Mouse (Mus musculus): ENCODE data around the gene Gm19684. TPM values are rescaled to one million over a fixed set of nuclear protein-coding genes. Genes with fewer than 3 reads are reported as not detected.
"Not testable (repeated sequence)": the region's sequence is repeated elsewhere in the genome, so short reads cannot be mapped to it uniquely, and the experiment has no call there.

The Gm19684 gene
- 0.08 and 0.19 TPM in 2 replicates for polyA plus RNA-seq (2012; rRNA removed)

DNA sequence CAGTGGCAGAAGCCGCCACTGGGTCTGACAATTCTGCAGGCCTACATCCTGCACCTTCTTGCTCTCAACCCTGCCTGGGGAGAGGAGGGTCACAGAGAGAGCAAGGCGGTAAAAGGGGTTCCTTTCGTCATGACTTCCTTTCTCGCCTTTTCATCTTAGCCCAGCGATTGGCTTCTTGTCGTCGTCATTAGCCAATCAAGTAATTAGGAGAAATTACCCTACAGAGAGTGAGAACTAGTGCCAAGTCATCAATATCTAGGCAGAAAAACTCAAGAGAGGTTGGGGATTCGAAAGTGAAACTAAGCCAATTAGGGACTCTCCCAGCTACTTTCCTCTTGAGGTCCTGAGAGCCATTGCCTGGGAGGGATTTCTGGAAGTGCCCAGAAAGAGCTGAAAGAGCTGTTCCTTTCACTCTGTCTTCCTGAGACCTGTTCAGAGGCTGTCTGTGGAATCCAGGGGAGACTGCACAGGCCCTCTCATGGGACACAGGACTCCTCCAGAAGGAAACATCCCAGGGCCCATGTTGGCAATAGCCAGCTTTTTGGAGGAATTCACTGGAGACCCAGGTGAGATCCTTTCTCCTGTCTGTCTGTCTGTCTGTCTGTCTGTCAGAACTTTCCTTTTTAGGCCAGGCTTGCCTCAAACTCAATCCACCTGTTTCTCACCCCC, at the start of gene Gm19684:
Gene Gm19684, plus strand, starts transcription at position 327 of the 669 bp plus-strand sequence.
- not testable (repeated sequence) for DNase-seq (ENCODE audit: low read depth)

- DNase-seq (ENCODE audit: low read depth): not testable (repeated sequence)
Observed at GRCm38 (mm10) chr17:36081901-36082300, 39.6 kb upstream of the Gm19684 start.

DNA sequence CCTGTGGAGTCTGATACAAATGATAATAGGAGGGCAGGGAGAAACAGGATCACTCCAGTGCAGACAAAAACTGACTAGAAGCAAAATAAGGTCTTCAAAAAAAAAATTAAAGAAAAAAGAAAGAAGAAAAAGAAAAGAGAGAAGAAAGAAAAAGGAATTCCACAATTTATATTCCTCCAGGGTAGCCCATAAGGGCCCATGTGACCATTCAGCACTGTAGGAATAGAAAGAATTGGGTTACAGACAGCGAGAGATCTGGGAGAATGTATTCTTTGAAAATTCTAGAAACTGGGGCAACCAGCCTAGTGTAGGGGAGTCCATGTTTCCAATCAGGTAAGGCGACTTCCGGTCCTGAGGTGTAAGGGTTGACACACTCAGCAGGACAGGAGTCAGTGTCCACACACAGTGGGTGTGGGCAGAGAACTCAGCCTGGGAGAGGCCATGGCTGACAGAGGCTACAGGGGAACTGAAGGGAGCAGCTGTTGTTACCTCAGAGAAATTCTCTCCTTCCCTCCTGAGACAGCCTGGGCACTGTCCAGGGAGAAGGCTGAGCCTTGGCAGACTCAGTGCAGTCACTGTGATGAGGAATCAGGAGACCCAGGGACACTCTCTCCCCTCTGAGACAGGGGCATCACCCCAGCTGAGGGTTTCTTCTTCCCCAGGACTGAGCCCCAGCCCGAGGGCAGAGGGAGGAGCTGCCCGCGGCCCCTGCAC, 38.8 kb upstream of the Gm19684 start:
- not testable (repeated sequence) for DNase-seq (ENCODE audit: low read depth)

DNA sequence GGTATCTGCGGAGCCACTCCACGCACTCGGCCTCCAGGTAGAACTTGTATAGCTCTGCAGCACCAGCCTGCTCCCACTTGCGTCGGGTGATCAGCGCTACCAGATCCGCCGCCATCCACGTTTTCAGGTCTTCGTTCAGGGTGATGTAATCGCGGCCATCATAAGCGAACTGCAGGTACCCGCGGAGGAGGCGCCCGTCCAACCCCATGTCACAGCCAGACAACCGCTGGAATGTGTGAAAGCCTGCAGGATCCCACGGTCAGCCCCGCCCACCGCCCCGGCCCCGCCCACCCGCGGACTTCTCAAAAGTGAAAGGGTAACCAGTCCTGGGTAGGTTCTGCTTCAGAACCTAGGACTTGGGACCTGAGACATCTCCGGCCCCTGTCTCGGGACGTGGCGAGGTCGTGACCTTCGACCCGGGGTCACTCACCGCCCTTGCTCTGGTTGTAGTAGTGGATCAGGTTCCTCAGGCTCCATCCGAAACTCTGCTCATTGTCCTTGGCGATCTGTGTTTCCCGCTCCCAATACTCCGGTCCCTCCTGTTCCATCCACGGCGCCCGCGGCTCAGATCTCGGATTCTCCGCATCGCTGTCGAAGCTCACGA, 38.1 kb upstream of the Gm19684 start:
- DNase-seq (ENCODE audit: low read depth): no peak

DNA sequence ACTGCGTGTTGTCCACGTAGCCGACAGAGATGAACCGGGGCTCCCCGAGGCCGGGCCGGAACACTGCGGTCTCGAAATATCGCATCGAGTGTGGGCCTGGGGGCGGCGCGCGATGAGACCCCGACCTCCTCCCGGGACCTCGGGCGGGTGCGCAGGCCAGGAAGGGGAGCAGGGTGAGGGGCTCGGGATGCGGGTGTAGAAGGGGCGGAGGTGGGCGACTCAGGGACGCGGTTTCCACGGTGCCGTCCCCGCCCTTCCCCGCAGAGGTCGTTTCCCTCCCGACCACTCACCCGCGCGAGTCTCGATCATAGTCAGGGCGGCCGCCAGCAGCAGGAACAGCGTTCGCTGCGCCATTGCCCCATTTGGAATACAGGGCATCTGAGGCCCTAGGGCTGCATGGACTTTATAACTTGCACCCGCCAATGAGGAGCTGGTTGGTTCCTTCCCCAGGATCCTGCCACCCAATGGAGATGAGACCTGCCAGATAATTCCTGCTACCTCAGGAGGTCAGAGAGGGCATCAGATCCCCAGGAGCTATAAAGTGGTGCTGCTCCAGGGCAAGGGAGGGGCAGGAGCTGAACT, 37.5 kb upstream of the Gm19684 start:
- no peak for DNase-seq (ENCODE audit: low read depth)

- DNase-seq (ENCODE audit: low read depth): not testable (repeated sequence)
Observed at GRCm38 (mm10) chr17:36085976-36086375, 35.5 kb upstream of the Gm19684 start.

- DNase-seq (ENCODE audit: low read depth): not testable (repeated sequence)
Observed at GRCm38 (mm10) chr17:36091933-36092332, 29.5 kb upstream of the Gm19684 start.

GRCm38 (mm10) chr17:36092520-36092919, 29.0 kb upstream of the Gm19684 start:
- not testable (repeated sequence) for DNase-seq (ENCODE audit: low read depth)

DNA sequence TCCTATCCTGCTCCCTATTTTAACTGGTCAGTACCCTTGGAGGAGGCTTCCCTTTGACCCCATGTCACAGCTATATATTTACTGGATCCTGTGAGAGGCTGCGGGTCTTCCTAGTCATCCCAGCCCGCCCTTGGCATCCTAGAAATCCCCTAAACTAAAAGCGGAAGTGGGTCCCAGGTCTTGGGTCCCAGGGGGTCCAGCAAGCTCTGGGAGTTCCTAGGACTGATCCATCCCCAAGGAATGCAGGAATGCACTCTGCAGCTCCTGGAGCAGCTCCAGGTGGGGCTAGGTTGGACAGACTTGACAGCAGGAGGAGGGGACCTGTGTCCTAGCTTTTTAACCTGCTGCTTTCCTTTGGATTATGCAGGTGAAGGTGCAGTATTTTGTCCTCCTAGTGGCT, 27.5 kb upstream of the Gm19684 start:
- DNase-seq (ENCODE audit: low read depth): no peak

- not testable (repeated sequence) for DNase-seq (ENCODE audit: low read depth)
Observed at GRCm38 (mm10) chr17:36099603-36100002, 21.9 kb upstream of the Gm19684 start.

DNA sequence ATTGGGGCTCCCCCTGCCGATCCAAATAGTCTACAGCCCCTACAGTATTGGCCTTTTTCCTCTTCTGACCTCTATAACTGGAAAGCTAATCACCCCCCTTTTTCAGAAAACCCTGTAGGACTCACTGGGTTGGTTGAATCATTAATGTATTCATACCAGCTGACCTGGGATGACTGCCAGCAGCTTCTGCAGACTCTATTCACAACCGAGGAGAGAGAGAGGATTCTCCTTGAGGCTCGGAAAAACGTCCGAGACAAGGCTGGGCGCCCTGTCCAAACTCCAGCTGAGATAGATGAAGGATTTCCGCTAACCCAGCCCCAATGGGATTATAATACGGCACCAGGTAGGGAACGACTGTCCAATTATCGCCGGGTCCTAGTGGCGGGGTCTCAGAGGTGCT, 19.4 kb upstream of the Gm19684 start:
- DNase-seq (ENCODE audit: low read depth): not testable (repeated sequence)

DNA sequence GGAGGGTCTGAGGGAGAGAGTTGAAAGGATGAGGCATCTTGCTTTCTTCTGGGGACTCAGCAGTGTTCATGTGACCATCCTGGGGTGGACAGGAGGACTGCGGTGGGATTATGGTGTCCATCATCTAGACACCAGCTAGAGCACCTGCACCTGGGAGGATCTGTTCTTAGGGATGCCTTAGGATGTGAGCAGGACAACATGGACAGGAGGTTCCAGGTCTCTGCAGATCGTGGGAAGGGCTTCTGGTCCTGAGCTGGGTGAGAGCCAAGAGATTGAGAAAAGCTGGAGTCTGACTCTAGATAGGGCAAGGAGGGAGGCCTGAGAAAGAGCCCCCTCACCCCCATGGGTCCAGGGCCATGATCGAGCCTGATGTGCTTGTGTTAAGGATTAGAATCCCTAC, 11.3 kb upstream of the Gm19684 start:
- not testable (repeated sequence) for DNase-seq (ENCODE audit: low read depth)

- DNase-seq (ENCODE audit: low read depth): not testable (repeated sequence)
Observed at GRCm38 (mm10) chr17:36110641-36111509, 10.6 kb upstream of the Gm19684 start.

GRCm38 (mm10) chr17:36111510-36111868, 10.0 kb upstream of the Gm19684 start:
- not testable (repeated sequence) for DNase-seq (ENCODE audit: low read depth)

DNA sequence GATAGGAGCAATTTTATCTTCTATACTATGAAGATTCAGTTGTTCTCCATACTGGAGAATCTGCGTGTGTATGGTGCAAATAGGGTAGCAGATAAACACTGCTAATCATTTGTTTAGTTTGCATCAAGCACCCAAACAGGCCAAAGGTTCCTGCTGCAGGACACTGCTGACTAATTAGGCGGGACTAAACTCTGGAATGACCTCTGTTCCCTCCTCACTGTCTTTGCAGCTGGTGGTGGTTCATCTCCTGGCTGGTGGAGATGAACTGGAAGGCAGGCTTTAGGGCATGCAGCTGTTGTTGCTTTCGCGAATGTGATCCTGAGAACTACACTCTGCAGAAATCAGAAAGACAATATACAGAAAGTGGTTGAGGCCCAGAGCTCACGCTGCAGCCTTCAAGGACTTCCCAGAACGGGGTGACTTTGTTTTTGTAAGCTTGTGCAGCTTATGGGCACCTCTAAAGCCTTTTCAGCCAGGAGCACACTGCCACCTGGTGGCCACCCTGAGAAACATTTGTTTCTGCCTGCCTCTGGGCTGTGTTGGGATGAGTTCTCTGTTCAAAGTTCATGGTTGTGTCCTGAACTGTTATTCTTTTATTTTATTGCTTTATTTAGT, 7.4 kb upstream of the Gm19684 start:
- not testable (repeated sequence) for DNase-seq (ENCODE audit: low read depth)

GRCm38 (mm10) chr17:36116545-36116944, 4.9 kb upstream of the Gm19684 start:
- not testable (repeated sequence) for DNase-seq (ENCODE audit: low read depth)

- DNase-seq (ENCODE audit: low read depth): not testable (repeated sequence)
Observed at GRCm38 (mm10) chr17:36120839-36121238, 639 bp upstream of the Gm19684 start.

- not testable (repeated sequence) for DNase-seq (ENCODE audit: low read depth)
Observed at GRCm38 (mm10) chr17:36124111-36124510, 2.6 kb downstream of the Gm19684 start.

- DNase-seq (ENCODE audit: low read depth): not testable (repeated sequence)
Observed at GRCm38 (mm10) chr17:36128525-36128924, 7.0 kb downstream of the Gm19684 start.

GRCm38 (mm10) chr17:36128968-36129817, 7.7 kb downstream of the Gm19684 start, which contains the start of gene Gm7030:
Gm7030 (minus strand) TSS chr17:36129425.
- not testable (repeated sequence) for DNase-seq (ENCODE audit: low read depth)
